Mouse (Mus musculus): Measurements from ENCODE around the gene Fam72a.

DNA sequence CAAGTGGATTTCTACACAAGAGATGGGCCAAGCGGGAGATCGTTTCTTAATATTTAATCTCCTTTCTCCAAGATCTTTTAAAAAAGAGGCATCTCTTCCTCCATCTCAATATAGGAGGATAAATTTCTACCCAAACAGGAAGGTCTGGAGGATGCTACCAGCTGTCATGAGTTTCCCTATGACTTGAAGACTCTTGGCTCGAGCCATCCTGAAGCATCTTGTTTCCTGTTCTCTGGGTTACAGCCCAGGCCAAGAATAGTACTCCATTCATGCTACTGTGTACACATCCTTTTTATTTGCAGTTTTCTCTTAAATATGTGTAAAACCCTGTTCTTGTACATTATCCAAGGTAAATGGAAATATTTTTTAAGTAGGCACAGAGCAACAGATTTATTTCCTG is 45.5 kb upstream of the Fam72a start:
- TF ChIP-seq CTCF (IDR thresholded peaks at IDR 0.05; ENCODE audit: low read depth) (no peak), EP300 (optimal IDR thresholded peaks at IDR 0.05) (no peak)

All from stomach, postnatal 0 days (tissue).